Mouse (Mus musculus): ENCODE data around the gene Rps25.

DNA sequence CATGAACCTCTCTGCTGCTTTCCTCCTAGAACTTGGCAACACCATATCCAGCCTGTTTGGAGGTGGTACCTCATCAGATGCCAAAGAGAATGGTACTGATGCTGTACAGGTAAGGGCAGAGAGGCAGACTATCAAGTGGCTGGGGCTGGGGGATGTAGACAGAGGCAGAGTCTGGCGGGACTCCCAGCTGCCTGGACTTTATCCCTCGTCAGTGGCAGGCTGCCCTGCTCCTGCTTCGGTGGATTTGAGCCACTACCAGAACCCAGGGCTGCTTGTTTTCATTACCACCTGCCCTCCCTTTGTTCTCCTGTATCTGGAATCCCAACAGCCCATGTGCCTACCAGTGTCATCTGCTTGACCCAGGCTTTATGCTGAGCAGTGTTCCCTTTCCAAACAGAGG is 19.7 kb upstream of the Rps25 start:
- no peak for TF ChIP-seq GATA1 (IDR thresholded peaks at IDR 0.05; ENCODE audit: low read length)
- TF ChIP-seq TAL1 (IDR thresholded peaks at IDR 0.05; ENCODE audit: low read length) = no peak

All from erythroblast, embryonic 14.5 days (primary cell).